Mouse (Mus musculus): ENCODE measurements around the gene CK137956. TPM values are rescaled to one million over a fixed set of nuclear protein-coding genes. Genes with fewer than 3 reads are reported as not detected.

CK137956 gene
- total RNA-seq, 1 experiment from 2014 or later: not detected

- no peak for ATAC-seq (replicated peaks in 1 of 2; ENCODE audit: insufficient read depth in 1 of 2, low FRiP score in 2 of 2, low TSS enrichment in 1 of 2, low read depth in 1 of 2, poor library complexity in 2 of 2, severe bottlenecking in 2 of 2)
Measured at GRCm38 (mm10) chr4:127953006-127953710, 17.6 kb downstream of the CK137956 start.

- no peak for ATAC-seq (replicated peaks in 1 of 2; ENCODE audit: insufficient read depth in 1 of 2, low FRiP score in 2 of 2, low TSS enrichment in 1 of 2, low read depth in 1 of 2, poor library complexity in 2 of 2, severe bottlenecking in 2 of 2)
Measured at GRCm38 (mm10) chr4:127947696-127948095, 23.1 kb downstream of the CK137956 start.

- ATAC-seq (replicated peaks in 1 of 2; ENCODE audit: insufficient read depth in 1 of 2, low FRiP score in 2 of 2, low TSS enrichment in 1 of 2, low read depth in 1 of 2, poor library complexity in 2 of 2, severe bottlenecking in 2 of 2): no peak
Measured at GRCm38 (mm10) chr4:127937474-127937873, 33.3 kb downstream of the CK137956 start.

- ATAC-seq (replicated peaks in 1 of 2; ENCODE audit: insufficient read depth in 1 of 2, low FRiP score in 2 of 2, low TSS enrichment in 1 of 2, low read depth in 1 of 2, poor library complexity in 2 of 2, severe bottlenecking in 2 of 2): no peak
Measured at GRCm38 (mm10) chr4:127935369-127935768, 35.4 kb downstream of the CK137956 start.

- no peak for ATAC-seq (replicated peaks in 1 of 2; ENCODE audit: insufficient read depth in 1 of 2, low FRiP score in 2 of 2, low TSS enrichment in 1 of 2, low read depth in 1 of 2, poor library complexity in 2 of 2, severe bottlenecking in 2 of 2)
Measured at GRCm38 (mm10) chr4:127913551-127913950, 57.2 kb downstream of the CK137956 start.

GRCm38 (mm10) chr4:127907151-127907550 lies 63.6 kb downstream of the CK137956 start:
- no peak for ATAC-seq (replicated peaks in 1 of 2; ENCODE audit: insufficient read depth in 1 of 2, low FRiP score in 2 of 2, low TSS enrichment in 1 of 2, low read depth in 1 of 2, poor library complexity in 2 of 2, severe bottlenecking in 2 of 2)

GRCm38 (mm10) chr4:127903954-127904353 lies 66.8 kb downstream of the CK137956 start:
- no peak for ATAC-seq (replicated peaks in 1 of 2; ENCODE audit: insufficient read depth in 1 of 2, low FRiP score in 2 of 2, low TSS enrichment in 1 of 2, low read depth in 1 of 2, poor library complexity in 2 of 2, severe bottlenecking in 2 of 2)

- ATAC-seq (replicated peaks in 1 of 2; ENCODE audit: insufficient read depth in 1 of 2, low FRiP score in 2 of 2, low TSS enrichment in 1 of 2, low read depth in 1 of 2, poor library complexity in 2 of 2, severe bottlenecking in 2 of 2): no peak
Measured at GRCm38 (mm10) chr4:127900893-127901456, 69.8 kb downstream of the CK137956 start.

- no peak for ATAC-seq (replicated peaks in 1 of 2; ENCODE audit: insufficient read depth in 1 of 2, low FRiP score in 2 of 2, low TSS enrichment in 1 of 2, low read depth in 1 of 2, poor library complexity in 2 of 2, severe bottlenecking in 2 of 2)
Measured at GRCm38 (mm10) chr4:127889071-127889470, 81.7 kb downstream of the CK137956 start.

GRCm38 (mm10) chr4:127878966-127879365 lies 91.8 kb downstream of the CK137956 start:
- no peak for ATAC-seq (replicated peaks in 1 of 2; ENCODE audit: insufficient read depth in 1 of 2, low FRiP score in 2 of 2, low TSS enrichment in 1 of 2, low read depth in 1 of 2, poor library complexity in 2 of 2, severe bottlenecking in 2 of 2)

Other genes with a start within 250 kb of the CK137956 start
- gene Csmd2, start 16.9 kb upstream of the CK137956 start, total RNA-seq (2017): 0.56 TPM in 1 of 2 replicates, not detected in the other